Mouse (Mus musculus) CH12.LX (cell line): ENCODE results near the gene Tmem269. TPM values are rescaled to one million over a fixed set of nuclear protein-coding genes. Genes with fewer than 3 reads are reported as not detected.

Source experiments
- DNase-seq: peaks from one replicate; pipeline ENCODE4 v3.0.0-alpha.2; 2013; ENCODE audit errors: extremely low read depth
- H3K27ac ChIP-seq: 2 replicates; pipeline ENCODE4 v1.5.1; 2012; ENCODE audit warnings: low read depth, mild to moderate bottlenecking, control low read depth, moderate library complexity; ENCODE audit not compliant: insufficient read depth
- H3K27me3 ChIP-seq: replicated peaks from 2 replicates; pipeline ENCODE3; 2012; ENCODE audit warnings: inconsistent platforms
- H3K36me3 ChIP-seq, 2 experiments: replicated peaks in 1 of 2; 2 replicates each; pipeline versions ENCODE3 to v1.6.1; 2012; ENCODE audit warnings: inconsistent platforms in 1 of 2, low read length in 1 of 2, mild to moderate bottlenecking in 1 of 2, mixed read lengths in 1 of 2, moderate library complexity in 1 of 2; ENCODE audit not compliant: control insufficient read depth in 1 of 2, insufficient read depth in 1 of 2
- H3K4me1 ChIP-seq, 2 experiments: 2 replicates each; pipeline ENCODE4 v1.6.1; 2012; ENCODE audit warnings: inconsistent platforms in 1 of 2, moderate library complexity in 1 of 2; ENCODE audit not compliant: insufficient read depth in 2 of 2, control insufficient read depth in 1 of 2
- H3K4me2 ChIP-seq: 2 replicates; pipeline ENCODE4 v1.6.1; 2012; ENCODE audit warnings: low read depth, mild to moderate bottlenecking, control low read depth; ENCODE audit not compliant: poor library complexity, insufficient read depth, severe bottlenecking
- H3K4me3 ChIP-seq, 3 experiments: fragments of 150-350 bp in 1 of 3; sonication (generic) in 1 of 3; replicated peaks in 1 of 3; 2 replicates each; pipeline versions ENCODE3 to v1.5.1; 2011 to 2012; ENCODE audit warnings: low read depth in 2 of 3, low read length in 2 of 3, mild to moderate bottlenecking in 2 of 3, moderate library complexity in 2 of 3, control low read depth in 1 of 3, improper control_type of control experiment in 1 of 3, inconsistent platforms in 1 of 3, mixed read lengths in 1 of 3; ENCODE audit not compliant: poor library complexity in 1 of 3
- H3K79me2 ChIP-seq: replicated peaks from 2 replicates; pipeline ENCODE4 v1.6.1; 2012; ENCODE audit warnings: mild to moderate bottlenecking, moderate library complexity; ENCODE audit not compliant: control insufficient read depth, poor library complexity, insufficient read depth, severe bottlenecking; ENCODE audit errors: extremely low read depth
- H3K9ac ChIP-seq: 2 replicates; pipeline ENCODE4 v1.6.1; 2012; ENCODE audit warnings: low read depth, mild to moderate bottlenecking, control low read depth, moderate library complexity; ENCODE audit not compliant: insufficient read depth
- H3K9me3 ChIP-seq: replicated peaks from 2 replicates; pipeline ENCODE3; 2012; ENCODE audit warnings: low read length, inconsistent platforms, mixed read lengths
- CHD2 ChIP-seq: IDR thresholded peaks from 2 replicates; pipeline ENCODE4 v1.6.1; 2011; ENCODE audit warnings: low read length, improper control_type of control experiment
- E2F4 ChIP-seq: IDR thresholded peaks from 2 replicates; pipeline ENCODE4 v1.6.1; 2011; ENCODE audit warnings: low read depth, low read length, improper control_type of control experiment; ENCODE audit not compliant: insufficient replicate concordance
- ELF1 ChIP-seq: IDR thresholded peaks from 2 replicates; pipeline ENCODE4 v1.6.1; 2014; ENCODE audit warnings: low read depth, mild to moderate bottlenecking, inconsistent platforms, low read length, improper control_type of control experiment
- GABPA ChIP-seq: IDR thresholded peaks from 2 replicates; pipeline ENCODE4 v1.6.1; 2012; ENCODE audit warnings: low read depth, low read length, improper control_type of control experiment, inconsistent platforms; ENCODE audit not compliant: insufficient replicate concordance
- JUND ChIP-seq: conservative IDR thresholded peaks from 2 replicates; pipeline ENCODE4 v1.6.1; 2011; ENCODE audit warnings: low read depth, low read length, improper control_type of control experiment
- MEF2A ChIP-seq: IDR thresholded peaks from 2 replicates; pipeline ENCODE4 v1.6.1; 2014; ENCODE audit warnings: low read depth, mild to moderate bottlenecking, inconsistent platforms, low read length, improper control_type of control experiment, borderline replicate concordance
- MYC ChIP-seq: IDR thresholded peaks from 2 replicates; pipeline ENCODE4 v1.6.1; 2011; ENCODE audit warnings: low read depth, mild to moderate bottlenecking, improper control_type of control experiment, low read length
- NELFE ChIP-seq: IDR thresholded peaks from 2 replicates; pipeline ENCODE4 v1.6.1; 2011; ENCODE audit warnings: low read depth, low read length, improper control_type of control experiment
- PAX5 ChIP-seq: IDR thresholded peaks from 2 replicates; pipeline ENCODE4 v1.6.1; 2012; ENCODE audit warnings: low read length, inconsistent platforms, mixed read lengths
- POLR2AphosphoS2 ChIP-seq: IDR thresholded peaks from 2 replicates; pipeline ENCODE4 v1.6.1; 2011; ENCODE audit warnings: low read depth, low read length, improper control_type of control experiment
- RAD21 ChIP-seq: IDR thresholded peaks from 2 replicates; pipeline ENCODE4 v1.6.1; 2011; ENCODE audit warnings: low read depth, mild to moderate bottlenecking, low read length, improper control_type of control experiment, moderate library complexity
- SIN3A ChIP-seq: IDR thresholded peaks from 2 replicates; pipeline ENCODE4 v1.6.1; 2012; ENCODE audit warnings: low read length, improper control_type of control experiment, inconsistent platforms
- SMC3 ChIP-seq: IDR thresholded peaks from 2 replicates; pipeline ENCODE4 v1.6.1; 2011; ENCODE audit warnings: low read depth, low read length, improper control_type of control experiment
- UBTF ChIP-seq: IDR thresholded peaks from 2 replicates; pipeline ENCODE4 v1.6.1; 2012; ENCODE audit warnings: low read depth, mild to moderate bottlenecking, inconsistent platforms, low read length, improper control_type of control experiment, moderate library complexity
- ZC3H11A ChIP-seq: IDR thresholded peaks from 2 replicates; pipeline ENCODE4 v1.6.1; 2012; ENCODE audit warnings: low read depth, mild to moderate bottlenecking, inconsistent platforms, low read length, improper control_type of control experiment
- ZKSCAN1 ChIP-seq: IDR thresholded peaks from 2 replicates; pipeline ENCODE4 v1.6.1; 2012; ENCODE audit warnings: low read depth, inconsistent platforms, low read length, improper control_type of control experiment, borderline replicate concordance
- ZMIZ1 ChIP-seq: IDR thresholded peaks from 2 replicates; pipeline ENCODE4 v1.6.1; 2012; ENCODE audit warnings: low read depth, mild to moderate bottlenecking, inconsistent platforms, low read length, improper control_type of control experiment
- ZNF384 ChIP-seq: IDR thresholded peaks from 2 replicates; pipeline ENCODE4 v1.6.1; 2012; ENCODE audit warnings: low read depth, low read length, improper control_type of control experiment, inconsistent platforms
- dilution Hi-C: fragments of 300-500 bp; cut with MboI; formaldehyde crosslinking; loops from 2 replicates; pipeline ENCODE4 v1.14.3; 2020; ENCODE audit warnings: low sequenced_read_pairs; ENCODE audit not compliant: extremely low pct_unique_long_range_greater_than_20kb, extremely low pct_ligation_motif_present
- in situ Hi-C: fragments of 300-500 bp; cut with MboI; formaldehyde crosslinking; loops from 3 replicates; pipeline ENCODE4 v1.14.3; 2019; ENCODE audit warnings: low sequenced_read_pairs, low pct_ligation_motif_present, low pct_unique_long_range_greater_than_20kb, mixed read lengths
- polyA plus RNA-seq: library from polyadenylated mRNA; unstranded; fragments of >175 nt; gene quantifications from 2 replicates; pipeline ENCODE4 v1.2.1, GENCODE M21; 2012; ENCODE audit warnings: low read depth; ENCODE audit not compliant: insufficient read length
- total RNA-seq, 2 experiments: library from RNA; depleted of rRNA; stranded (reverse); fragments of 300-350 nt in 1 of 2; fragments of >200 nt in 1 of 2; gene quantifications; 2 replicates each; pipeline ENCODE4 v1.2.3; 2012 to 2014

Tmem269 gene
- total and polyA plus RNA-seq, 3 experiments = 0.16 TPM; not detected in 2

GRCm38 (mm10) chr4:119245556-119245955, 27.5 kb upstream of the Tmem269 start:
- dilution Hi-C loops (no loop called here), in situ Hi-C loops (loop anchor here (10.0 kb wide), 1 partner anchor 289 kb away; the partner anchor contains the start of genes Foxj3 and Frg2f1)
- no peaks in the 10 kb centered on the region for H3K27me3 ChIP-seq
- no peaks in the 10 kb centered on the region for H3K9me3 ChIP-seq
- DNase-seq = no peak
- peaks cover 24 to 78% of the 10 kb centered on the region in 2 experiments for H3K36me3 ChIP-seq
- no peaks in the 10 kb centered on the region for H3K79me2 ChIP-seq
- H3K4me2 ChIP-seq = no peak overlapping the region
- no peak overlapping the region for H3K4me3 ChIP-seq
- H3K9ac ChIP-seq = no peak overlapping the region
- no peaks in the 10 kb centered on the region for H3K4me1 ChIP-seq
- no peak overlapping the region for H3K27ac ChIP-seq
- no peak for TF ChIP-seq ELF1
- TF ChIP-seq POLR2AphosphoS2 = no peak
- TF ChIP-seq NELFE = no peak
- TF ChIP-seq PAX5 = no peak
- TF ChIP-seq CHD2 = no peak
- no peak for TF ChIP-seq ZMIZ1
- TF ChIP-seq UBTF = no peak
- TF ChIP-seq ZNF384 = no peak
- no peak for TF ChIP-seq RAD21
- TF ChIP-seq SMC3 = no peak
- TF ChIP-seq ZKSCAN1 = no peak
- TF ChIP-seq MYC = no peak
- TF ChIP-seq ZC3H11A = no peak
- no peak for TF ChIP-seq MEF2A
- no peak for TF ChIP-seq JUND
- TF ChIP-seq GABPA = no peak

- H3K79me2 ChIP-seq = no peaks in the 10 kb centered on the region
- H3K27ac ChIP-seq = no peak overlapping the region
- H3K9ac ChIP-seq = no peak overlapping the region
- peaks cover 24 to 82% of the 10 kb centered on the region in 2 experiments for H3K36me3 ChIP-seq
- H3K4me1 ChIP-seq = no peaks in the 10 kb centered on the region
- H3K4me3 ChIP-seq = no peak overlapping the region
- DNase-seq = no peak
- dilution Hi-C loops (no loop called here), in situ Hi-C loops (loop anchor here (10.0 kb wide), 1 partner anchor 290 kb away; the partner anchor contains the start of genes Foxj3 and Frg2f1)
- H3K4me2 ChIP-seq = no peak overlapping the region
- no peaks in the 10 kb centered on the region for H3K27me3 ChIP-seq
- no peaks in the 10 kb centered on the region for H3K9me3 ChIP-seq
- TF ChIP-seq E2F4 = no peak
- TF ChIP-seq SMC3 = no peak
- no peak for TF ChIP-seq SIN3A
- no peak for TF ChIP-seq POLR2AphosphoS2
- no peak for TF ChIP-seq ELF1
Measured at GRCm38 (mm10) chr4:119244468-119245240, 26.6 kb upstream of the Tmem269 start.
